Mouse (Mus musculus) layer of hippocampus, adult 2 months (tissue): Measurements from ENCODE around the gene Spdye4c. TPM values are rescaled to one million over a fixed set of nuclear protein-coding genes. Genes with fewer than 3 reads are reported as not detected.

ENCODE experiments used
- DNase-seq, 2 experiments: peaks; one replicate each; pipeline ENCODE4 v3.0.0; 2022; ENCODE audit warnings: low spot score in 2 of 2
- H3K27ac ChIP-seq: fragments of 200-600 bp; 2 replicates; pipeline ENCODE4 v1.8.1; 2022
- H3K4me3 ChIP-seq: fragments of 200-600 bp; 2 replicates; pipeline ENCODE4 v1.8.1; 2022; ENCODE audit warnings: mild to moderate bottlenecking
- CTCF ChIP-seq: fragments of 200-600 bp; conservative IDR thresholded peaks from 2 replicates; pipeline ENCODE4 v1.8.1; 2022; ENCODE audit warnings: antibody characterized with exemption, mild to moderate bottlenecking, moderate library complexity
- total RNA-seq, 2 experiments: library from RNA; stranded (reverse); gene quantifications; 2 replicates each; pipeline ENCODE4 v1.2.3; 2021

Gene Spdye4c
- total RNA-seq, 2 experiments from 2014 or later = not detected

- Histone ChIP-seq H3K4me3 (no peak overlapping the region), H3K27ac (no peak overlapping the region)
- DNase-seq = no peak
- TF ChIP-seq CTCF = no peak
Measured at GRCm38 (mm10) chr2:128620578-128620977, 29.6 kb downstream of the Spdye4c start.

Other genes with a start within 250 kb of the Spdye4c start
- 10 to 100 TPM; 63.8 to 70.4 TPM for gene Anapc1, start 96.2 kb downstream of the Spdye4c start, total RNA-seq
- 10 to 100 TPM; 36.0 to 38.5 TPM for gene Mertk, start 107.7 kb downstream of the Spdye4c start, total RNA-seq
- 10 to 100 TPM; 34.7 to 36.3 TPM for gene Tmem87b, start 226.9 kb downstream of the Spdye4c start, total RNA-seq